Mouse (Mus musculus) intestine, embryonic 14.5 days (tissue): Measurements from ENCODE around the gene Mfap1a. TPM values are rescaled to one million over a fixed set of nuclear protein-coding genes. Genes with fewer than 3 reads are reported as not detected.
A peak's percentile ranks its signal among the peaks of the same experiment; 100 is the strongest.
"Not testable (repeated sequence)": the region's sequence is repeated elsewhere in the genome, so short reads cannot be mapped to it uniquely, and the experiment has no call there.

Experiments
- ATAC-seq: fragments of 200-750 bp; cut with Nextera tagmentation; replicated peaks from 2 replicates; pipeline ENCODE4 v1.8.0; 2017; ENCODE audit warnings: low read depth, moderate number of reproducible peaks, moderate TSS enrichment, moderate library complexity; ENCODE audit not compliant: low FRiP score, low TSS enrichment
- DNase-seq: peaks from one replicate; pipeline ENCODE4 v3.0.0-alpha.2; 2018; ENCODE audit warnings: low spot score
- H3K27ac ChIP-seq: fragments of 300-500 bp; sonication (generic); 2 replicates; pipeline ENCODE4 v1.5.1; 2014; ENCODE audit warnings: low read depth, mild to moderate bottlenecking, control low read depth
- H3K27me3 ChIP-seq: fragments of 300-500 bp; sonication (generic); replicated peaks from 2 replicates; pipeline ENCODE4 v1.6.1; 2014; ENCODE audit warnings: low read length, control low read depth; ENCODE audit not compliant: control insufficient read depth, insufficient read depth
- H3K36me3 ChIP-seq: fragments of 300-500 bp; sonication (generic); 2 replicates; pipeline ENCODE4 v1.6.1; 2014; ENCODE audit warnings: low read length, control low read depth; ENCODE audit not compliant: control insufficient read depth, insufficient read depth
- H3K4me1 ChIP-seq: fragments of 300-500 bp; sonication (generic); replicated peaks from 2 replicates; pipeline ENCODE4 v1.6.1; 2014; ENCODE audit warnings: low read length, control low read depth, mixed read lengths; ENCODE audit not compliant: control insufficient read depth, insufficient read depth
- H3K4me2 ChIP-seq: fragments of 300-500 bp; sonication (generic); 2 replicates; pipeline ENCODE4 v1.6.1; 2014; ENCODE audit warnings: low read length
- H3K4me3 ChIP-seq: fragments of 300-500 bp; sonication (generic); 2 replicates; pipeline ENCODE4 v1.5.1; 2014; ENCODE audit warnings: low read depth, low read length, control low read depth, mixed read lengths
- H3K9ac ChIP-seq: fragments of 300-500 bp; sonication (generic); 2 replicates; pipeline ENCODE4 v1.6.1; 2014; ENCODE audit warnings: mild to moderate bottlenecking, low read length
- H3K9me3 ChIP-seq: fragments of 300-500 bp; sonication (generic); 2 replicates; pipeline ENCODE4 v1.6.1; 2016; ENCODE audit warnings: low read length, control low read depth; ENCODE audit not compliant: control insufficient read depth
- WGBS: fragments of 180-500 bp; shearing (Covaris S2); extraction: QIAGEN DNeasy Blood & Tissue Kit; methylation state at CpG from one replicate; pipeline ENCODE4 v1.1.7; 2014; 5-methylcytosine and 5-hydroxymethylcytosine counted together
- polyA plus RNA-seq: library from polyadenylated mRNA; unstranded; fragments of >200 nt; fragmentation: Nextera tagmentation; extraction: Ambion mirVana; gene quantifications from 2 replicates; pipeline ENCODE4 v1.2.1, GENCODE M21; 2014

Mfap1a gene
- polyA plus RNA-seq, 1 experiment from 2014 or later = 20.0 TPM

DNA sequence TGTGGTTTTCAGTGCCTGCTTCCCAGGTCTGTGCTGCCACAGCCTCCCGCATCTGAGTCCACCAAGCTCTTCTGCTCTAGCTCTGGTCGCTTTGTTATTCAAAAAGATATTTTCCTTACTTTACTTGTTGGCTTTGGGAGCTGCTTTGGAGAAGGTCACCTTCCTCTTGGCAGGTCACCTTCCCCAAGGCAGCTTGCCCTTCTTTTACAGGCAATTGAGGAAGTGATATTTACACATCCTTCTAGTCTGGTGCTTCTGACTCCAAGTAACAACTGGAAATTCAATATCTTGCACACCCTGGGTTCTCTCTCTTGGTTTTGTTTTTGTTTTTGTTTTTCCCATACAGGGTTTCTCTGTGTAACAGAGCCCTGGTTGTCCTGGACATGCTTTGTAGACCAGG lies 22.1 kb downstream of the Mfap1a start:
- H3K9me3 ChIP-seq, H3K27ac ChIP-seq, H3K27me3 ChIP-seq, H3K4me1 ChIP-seq, DNase-seq, H3K4me3 ChIP-seq, H3K36me3 ChIP-seq, H3K9ac ChIP-seq, ATAC-seq, H3K4me2 ChIP-seq: not testable (repeated sequence)
- 75% methylated on average over 1 of the region's 2 CpGs for WGBS

- H3K4me3 ChIP-seq = no peak overlapping the region
- ATAC-seq (no peak), DNase-seq (peak; percentile 48)
- H3K4me1 ChIP-seq = no peaks in the 10 kb centered on the region
- H3K9me3 ChIP-seq = no peaks in the 10 kb centered on the region
- no peaks in the 10 kb centered on the region for H3K27me3 ChIP-seq
- H3K4me2 ChIP-seq = no peak overlapping the region
- H3K27ac ChIP-seq = no peak overlapping the region
- no peaks in the 10 kb centered on the region for H3K36me3 ChIP-seq
- H3K9ac ChIP-seq = no peak overlapping the region
- 63% methylated on average over 8 of the region's 8 CpGs for WGBS
These were observed 22.9 kb downstream of the Mfap1a start for GRCm38 (mm10) chr2:121483576-121483975.

DNA sequence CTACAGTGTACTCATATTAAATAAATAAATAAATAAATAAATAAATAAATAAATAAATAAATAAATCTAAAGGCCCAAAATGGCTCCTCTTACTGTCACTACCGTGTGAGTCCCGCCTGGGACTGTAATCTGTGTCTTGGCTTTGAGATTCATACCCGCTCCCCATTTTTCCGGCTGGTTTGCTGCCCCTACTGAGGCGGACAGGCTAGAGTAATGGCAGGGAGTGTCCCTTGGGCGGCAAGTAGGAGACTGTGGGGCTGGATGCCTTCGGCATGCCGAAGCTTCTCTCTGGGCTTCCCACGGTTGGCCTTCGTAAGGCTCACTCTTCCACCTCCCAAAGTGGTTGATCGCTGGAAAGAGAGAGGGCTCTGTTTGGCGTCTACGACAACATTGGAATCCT lies 25.5 kb downstream of the Mfap1a start:
- not testable (repeated sequence) for H3K36me3 ChIP-seq, H3K27me3 ChIP-seq, H3K27ac ChIP-seq, H3K9me3 ChIP-seq, H3K4me2 ChIP-seq, H3K9ac ChIP-seq, H3K4me1 ChIP-seq, H3K4me3 ChIP-seq
- ATAC-seq (0 out of 2 replicates have a peak, but pooled peaks have one; percentile 23), DNase-seq (peak; percentile 41)
- WGBS = 85% methylated on average over 13 of the region's 13 CpGs

DNA sequence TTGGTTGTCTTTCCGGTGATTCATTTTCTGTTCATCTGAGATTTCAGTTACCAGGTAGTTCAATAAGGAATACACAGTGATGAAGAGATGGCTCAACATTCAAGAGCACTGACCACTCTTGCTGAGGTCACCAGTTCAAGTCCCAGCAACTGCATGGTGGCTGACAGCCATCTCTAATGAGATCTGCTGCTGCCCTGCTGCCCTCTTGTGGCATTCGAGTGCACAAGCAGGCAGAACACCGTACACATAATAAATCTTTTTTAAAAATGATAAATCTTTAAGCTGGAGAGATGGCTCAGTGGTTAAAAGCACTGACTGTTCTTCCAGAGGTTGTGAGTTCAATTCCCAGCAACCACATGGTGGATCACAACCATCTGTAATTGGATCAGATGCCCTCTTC lies 26.0 kb downstream of the Mfap1a start:
- Histone ChIP-seq H3K36me3 (no peaks in the 10 kb centered on the region), H3K9ac (no peak overlapping the region), H3K4me1 (no peaks in the 10 kb centered on the region), H3K4me2 (no peak overlapping the region), H3K27me3 (no peaks in the 10 kb centered on the region), H3K4me3 (no peak overlapping the region), H3K27ac (no peak overlapping the region), H3K9me3 (no peaks in the 10 kb centered on the region)
- DNase-seq = peak; percentile 52
- no peak for ATAC-seq
- WGBS = 56% methylated on average over 3 of the region's 3 CpGs

GRCm38 (mm10) chr2:121477491-121478266 lies 28.8 kb downstream of the Mfap1a start:
- Histone ChIP-seq H3K36me3 (no peaks in the 10 kb centered on the region), H3K4me2 (no peak overlapping the region), H3K27me3 (no peaks in the 10 kb centered on the region), H3K4me3 (no peak overlapping the region), H3K9ac (no peak overlapping the region), H3K4me1 (peaks cover 3% of the 10 kb centered on the region), H3K27ac (no peak overlapping the region), H3K9me3 (no peaks in the 10 kb centered on the region)
- ATAC-seq (no peak), DNase-seq (no peak)
- 87% methylated on average over 3 of the region's 3 CpGs for WGBS

DNA sequence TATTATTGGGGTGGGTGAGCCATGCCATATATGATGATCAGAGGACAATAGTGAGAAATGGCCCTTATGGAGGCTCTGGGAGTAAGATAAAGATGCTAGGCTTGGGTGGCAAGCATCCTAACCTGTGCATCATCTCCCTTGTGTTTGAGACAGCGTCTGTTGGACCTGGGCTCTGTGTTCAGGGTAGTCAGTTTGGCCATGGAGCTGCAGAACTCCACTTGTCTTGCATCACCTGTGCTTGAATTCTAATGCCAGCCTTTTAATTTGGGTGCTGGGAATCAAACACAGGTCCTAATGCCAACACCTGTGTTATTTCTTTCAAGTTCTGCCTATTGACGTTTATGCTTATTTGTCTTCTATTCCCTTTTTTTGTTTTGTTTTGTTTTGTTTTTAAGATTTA lies 31.2 kb downstream of the Mfap1a start:
- not testable (repeated sequence) for H3K27ac ChIP-seq, H3K9me3 ChIP-seq, H3K4me2 ChIP-seq, H3K4me3 ChIP-seq, H3K9ac ChIP-seq, H3K36me3 ChIP-seq, ATAC-seq, DNase-seq, H3K27me3 ChIP-seq, H3K4me1 ChIP-seq
- WGBS = 98% methylated on average over 2 of the region's 2 CpGs

- 32% methylated on average over 8 of the region's 8 CpGs for WGBS
- DNase-seq = no peak
- H3K9ac ChIP-seq = peak overlapping the region; percentile 55
These were observed 32.3 kb downstream of the Mfap1a start for GRCm38 (mm10) chr2:121474180-121474535.

GRCm38 (mm10) chr2:121473301-121474179 lies 32.9 kb downstream of the Mfap1a start, which contains the start of gene Mfap1b:
Gene Mfap1b (minus strand): TSS chr2:121474067.
- H3K27me3 ChIP-seq, H3K9me3 ChIP-seq, H3K36me3 ChIP-seq, H3K4me1 ChIP-seq: not testable (repeated sequence)
- DNase-seq (peak; percentile 85), ATAC-seq (peak; percentile 91)
- WGBS = 5% methylated on average over 39 of the region's 41 CpGs
- H3K27ac ChIP-seq = peak within 1 kb of the TSS; percentile 54; the same call in 1 of the 2 replicates
- peak within 1 kb of the TSS; percentile 55 for H3K4me2 ChIP-seq
- H3K9ac ChIP-seq = peak within 1 kb of the TSS; percentile 55
- peak within 1 kb of the TSS; percentile 61 for H3K4me3 ChIP-seq

More at GRCm38 (mm10) chr2:121474180-121474535, 32.3 kb downstream of the Mfap1a start:
- no peak; the same call in 1 of the 2 replicates for ATAC-seq
- Histone ChIP-seq H3K9me3 (no peaks in the 10 kb centered on the region), H3K36me3 (no peaks in the 10 kb centered on the region), H3K4me3 (peak overlapping the region; percentile 61), H3K4me2 (peak overlapping the region; percentile 55), H3K4me1 (peaks cover 3% of the 10 kb centered on the region), H3K27ac (peak overlapping the region; percentile 54; the same call in 1 of the 2 replicates), H3K27me3 (no peaks in the 10 kb centered on the region)
